8 mouse cellular contexts compared by ENCODE assay signal in the genomic region with DNA sequence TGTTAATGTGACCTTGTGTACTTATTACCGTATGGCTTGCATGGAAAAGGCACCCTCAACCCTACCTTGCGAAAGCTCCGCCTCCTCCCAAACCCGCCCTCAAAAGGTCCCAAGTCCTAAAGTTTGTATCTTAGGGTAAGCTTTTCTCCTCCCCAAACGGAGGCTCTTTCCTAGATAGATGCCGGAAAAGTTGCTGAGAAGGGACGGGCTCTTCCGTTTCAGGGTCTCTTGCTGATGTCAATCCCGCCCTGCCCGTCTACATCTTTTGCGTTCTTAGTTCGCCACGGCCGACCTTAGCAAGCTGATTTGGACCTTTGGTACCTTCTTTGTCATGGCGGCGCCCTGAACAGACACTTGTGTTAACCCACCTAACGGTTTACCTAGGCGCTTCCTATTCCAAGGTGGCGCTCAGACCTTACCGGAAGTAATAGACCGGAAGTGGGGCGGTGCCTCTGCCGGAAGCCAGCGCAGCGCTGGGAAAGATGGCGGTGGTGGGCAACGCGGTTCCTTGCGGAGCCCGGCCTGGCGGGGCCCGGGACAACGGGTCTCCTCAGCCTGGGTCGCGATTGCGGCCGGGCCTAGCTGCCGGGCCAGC. TPM values are rescaled to one million over a fixed set of nuclear protein-coding genes. Genes with fewer than 3 reads are reported as not detected.
DNase-seq lines count a peak whose midpoint lies in the region; ATAC-seq and TF ChIP-seq lines count a peak whose summit lies in the region.

A gene (plus strand): TSS at position 391 of the 595 bp plus-strand sequence.
A gene (minus strand): TSS at position 406 of the 595 bp plus-strand sequence.

- TF ChIP-seq CTCF in heart, adult 2 months (IDR thresholded peaks at IDR 0.05): peak; percentile 25

- WGBS in embryonic facial prominence, embryonic 12.5 days: under 1% methylated on average over 38 of the region's 38 CpGs
- WGBS in heart, adult 2 months: 1% methylated on average over 38 of the region's 38 CpGs
- under 1% methylated on average over 37 of the region's 38 CpGs for WGBS in limb, embryonic 13.5 days
- 0% methylated on average over 38 of the region's 38 CpGs for WGBS in midbrain, embryonic 16.5 days

- H3K4me3 ChIP-seq in embryonic facial prominence, embryonic 12.5 days: peak within 1 kb of the TSS; percentile 99
- H3K4me3 ChIP-seq in heart, adult 2 months: peak within 1 kb of the TSS; percentile 98
- H3K4me3 ChIP-seq in limb, embryonic 13.5 days: peak within 1 kb of the TSS; percentile 100
- H3K4me3 ChIP-seq in midbrain, embryonic 16.5 days (ENCODE audit: low read depth, low read length): peak within 1 kb of the TSS; percentile 100

- peaks cover 11% of the 10 kb centered on the region for H3K4me1 ChIP-seq in embryonic facial prominence, embryonic 12.5 days
- no peaks in the 10 kb centered on the region; the same call in none of the 2 replicates for H3K4me1 ChIP-seq in heart, adult 2 months (ENCODE audit: control insufficient read depth, insufficient read depth, low read length)
- H3K4me1 ChIP-seq in limb, embryonic 13.5 days: peaks cover 25% of the 10 kb centered on the region
- peaks cover 19% of the 10 kb centered on the region for H3K4me1 ChIP-seq in midbrain, embryonic 16.5 days (ENCODE audit: control insufficient read depth, insufficient read depth, low read length)

- peak; percentile 80 for DNase-seq in 3134 (ENCODE audit: extremely low read depth, insufficient read length, low spot score)
- DNase-seq in adrenal gland, postnatal 25 days: peak; percentile 86
- DNase-seq in heart, adult 2 months: peak; percentile 91
- peak; percentile 89 to 90 for DNase-seq in kidney, adult 8-10 months
- DNase-seq in spleen, postnatal 10 days (ENCODE audit: low spot score in 2 of 2): peak; percentile 85 to 93

- peak; percentile 91 for TF ChIP-seq POLR2A in heart, adult 2 months (IDR thresholded peaks at IDR 0.05; ENCODE audit: insufficient read depth, low read depth, low read length)

- intact Hi-C loops in heart, adult 2 months (cut with DNase I): loop anchor here (2.0 to 5.0 kb wide), 4 partner anchors 16 to 164 kb away; a partner anchor contains a TSS

- no peaks in the 10 kb centered on the region for H3K9me3 ChIP-seq in embryonic facial prominence, embryonic 12.5 days
- no peaks in the 10 kb centered on the region for H3K9me3 ChIP-seq in limb, embryonic 13.5 days
- H3K9me3 ChIP-seq in midbrain, embryonic 16.5 days (replicated peaks; ENCODE audit: control insufficient read depth, low read length, poor library complexity, severe bottlenecking): no peaks in the 10 kb centered on the region

- peak within 1 kb of the TSS; percentile 89 for H3K9ac ChIP-seq in embryonic facial prominence, embryonic 12.5 days
- peak within 1 kb of the TSS; percentile 94 for H3K9ac ChIP-seq in heart, adult 2 months (ENCODE audit: low read depth, low read length)
- H3K9ac ChIP-seq in limb, embryonic 13.5 days: peak within 1 kb of the TSS; percentile 98
- peak within 1 kb of the TSS; percentile 98 for H3K9ac ChIP-seq in midbrain, embryonic 16.5 days (ENCODE audit: low read depth, low read length)

- H3K27me3 ChIP-seq in embryonic facial prominence, embryonic 12.5 days: no peaks in the 10 kb centered on the region
- H3K27me3 ChIP-seq in heart, adult 2 months (ENCODE audit: control insufficient read depth, insufficient read depth, low read length): no peaks in the 10 kb centered on the region
- no peaks in the 10 kb centered on the region for H3K27me3 ChIP-seq in limb, embryonic 13.5 days
- H3K27me3 ChIP-seq in midbrain, embryonic 16.5 days (ENCODE audit: control insufficient read depth, insufficient read depth, low read depth, low read length): no peaks in the 10 kb centered on the region

- ATAC-seq in embryonic facial prominence, embryonic 12.5 days (ENCODE audit: insufficient number of reproducible peaks, insufficient read depth, low FRiP score, low TSS enrichment): peak; percentile 90
- peak; percentile 95 for ATAC-seq in limb, embryonic 13.5 days (ENCODE audit: low FRiP score, low read depth)
- ATAC-seq in midbrain, embryonic 16.5 days: peak; percentile 97

- H3K36me3 ChIP-seq in embryonic facial prominence, embryonic 12.5 days: peaks cover 22% of the 10 kb centered on the region
- H3K36me3 ChIP-seq in heart, adult 2 months (ENCODE audit: control insufficient read depth, insufficient read depth, low read length): peaks cover 3% of the 10 kb centered on the region; the same call in 1 of the 2 replicates
- peaks cover 31% of the 10 kb centered on the region for H3K36me3 ChIP-seq in limb, embryonic 13.5 days
- H3K36me3 ChIP-seq in midbrain, embryonic 16.5 days (ENCODE audit: control insufficient read depth, insufficient read depth, low read length): peaks cover 2% of the 10 kb centered on the region; the same call in 1 of the 2 replicates

- peak within 1 kb of the TSS; percentile 51 for H3K4me2 ChIP-seq in embryonic facial prominence, embryonic 12.5 days (replicated peaks)
- H3K4me2 ChIP-seq in limb, embryonic 13.5 days (replicated peaks): peak within 1 kb of the TSS; percentile 82
- H3K4me2 ChIP-seq in midbrain, embryonic 16.5 days (ENCODE audit: low read length): peak within 1 kb of the TSS; percentile 90

- H3K79me2 ChIP-seq in heart, adult 2 months (replicated peaks; ENCODE audit: control insufficient read depth, insufficient read depth, low read length): peaks cover 3% of the 10 kb centered on the region

- TF ChIP-seq EP300 in heart, adult 2 months (IDR thresholded peaks at IDR 0.05; ENCODE audit: insufficient read depth, low read depth, low read length): peak; percentile 66

- H3K27ac ChIP-seq in embryonic facial prominence, embryonic 12.5 days: peak within 1 kb of the TSS; percentile 63
- peak within 1 kb of the TSS; percentile 91 for H3K27ac ChIP-seq in heart, adult 2 months
- peak within 1 kb of the TSS; percentile 92 for H3K27ac ChIP-seq in limb, embryonic 13.5 days
- H3K27ac ChIP-seq in midbrain, embryonic 16.5 days (ENCODE audit: low read length): peak within 1 kb of the TSS; percentile 82

RNA-seq across cellular contexts. Expression of the first gene that starts in this region (rescaled TPM):
- total RNA-seq in adrenal gland, postnatal 25 days (2021): 45.4 and 47.7 TPM in 2 replicates
- 52.6 and 55.3 TPM in 2 replicates for polyA plus RNA-seq in embryonic facial prominence, embryonic 12.5 days (2016; fragmentation: Nextera tagmentation; extraction: Ambion mirVana)
- total RNA-seq in heart, adult 2 months (2021): 10 to 100 TPM; 12.9 to 14.7 TPM
- polyA plus RNA-seq in heart, adult 2 months (2012; rRNA removed): 25.7 and 26.5 TPM in 2 replicates
- 48.6 and 52.7 TPM in 2 replicates for polyA plus RNA-seq in limb, embryonic 13.5 days (2015; fragmentation: Nextera tagmentation; extraction: Ambion mirVana)
- polyA plus RNA-seq in midbrain, embryonic 16.5 days (2015; fragmentation: Nextera tagmentation; extraction: Ambion mirVana): 55.5 and 57.1 TPM in 2 replicates

RNA-seq across cellular contexts. Expression of the second gene that starts in this region (rescaled TPM):
- 27.3 and 29.0 TPM in 2 replicates for total RNA-seq in adrenal gland, postnatal 25 days (2021)
- 38.9 and 42.6 TPM in 2 replicates for polyA plus RNA-seq in embryonic facial prominence, embryonic 12.5 days (2016; fragmentation: Nextera tagmentation; extraction: Ambion mirVana)
- total RNA-seq in heart, adult 2 months (2021): 10 to 100 TPM; 15.6 to 16.1 TPM
- polyA plus RNA-seq in heart, adult 2 months (2012; rRNA removed): 8.5 and 16.0 TPM in 2 replicates
- 38.2 and 38.7 TPM in 2 replicates for polyA plus RNA-seq in limb, embryonic 13.5 days (2015; fragmentation: Nextera tagmentation; extraction: Ambion mirVana)
- polyA plus RNA-seq in midbrain, embryonic 16.5 days (2015; fragmentation: Nextera tagmentation; extraction: Ambion mirVana): 38.8 and 44.3 TPM in 2 replicates

Comparison
In these comparisons a context has a peak if more than half of its experiments do, and no peak if none do; other contexts are left out.
1. Peak in every context shown above with its lines: DNase-seq, ATAC-seq, H3K4me3 ChIP-seq and H3K27ac ChIP-seq.